Mouse (Mus musculus) E14TG2a.4 (cell line): ENCODE results near the gene Clybl.

Source experiments
- H3K27me3 ChIP-seq: 2 replicates; pipeline ENCODE4 v1.6.1; 2014; ENCODE audit warnings: low read length, control low read depth; ENCODE audit not compliant: insufficient read depth
- H3K36me3 ChIP-seq: 2 replicates; pipeline ENCODE4 v1.6.1; 2014; ENCODE audit warnings: low read length, control low read depth; ENCODE audit not compliant: insufficient read depth
- H3K4me1 ChIP-seq: replicated peaks from 2 replicates; pipeline ENCODE4 v1.6.1; 2014; ENCODE audit warnings: low read depth, low read length, control low read depth
- H3K4me3 ChIP-seq: replicated peaks from 2 replicates; pipeline ENCODE4 v1.5.1; 2014; ENCODE audit warnings: mild to moderate bottlenecking, low read length
- H3K9me3 ChIP-seq: 2 replicates; pipeline ENCODE4 v1.6.1; 2014; ENCODE audit warnings: low read length, control low read depth
- CTCF ChIP-seq: conservative IDR thresholded peaks from 2 replicates; pipeline ENCODE4 v1.5.1; 2014; ENCODE audit warnings: low read length
- NANOG ChIP-seq: IDR thresholded peaks from 2 replicates; pipeline ENCODE4 v1.6.1; 2014; ENCODE audit warnings: borderline replicate concordance, low read length, mixed read lengths
- POU5F1 ChIP-seq: IDR thresholded peaks from 2 replicates; pipeline ENCODE4 v1.6.1; 2014; ENCODE audit warnings: low read length, borderline replicate concordance

Gene Clybl

DNA sequence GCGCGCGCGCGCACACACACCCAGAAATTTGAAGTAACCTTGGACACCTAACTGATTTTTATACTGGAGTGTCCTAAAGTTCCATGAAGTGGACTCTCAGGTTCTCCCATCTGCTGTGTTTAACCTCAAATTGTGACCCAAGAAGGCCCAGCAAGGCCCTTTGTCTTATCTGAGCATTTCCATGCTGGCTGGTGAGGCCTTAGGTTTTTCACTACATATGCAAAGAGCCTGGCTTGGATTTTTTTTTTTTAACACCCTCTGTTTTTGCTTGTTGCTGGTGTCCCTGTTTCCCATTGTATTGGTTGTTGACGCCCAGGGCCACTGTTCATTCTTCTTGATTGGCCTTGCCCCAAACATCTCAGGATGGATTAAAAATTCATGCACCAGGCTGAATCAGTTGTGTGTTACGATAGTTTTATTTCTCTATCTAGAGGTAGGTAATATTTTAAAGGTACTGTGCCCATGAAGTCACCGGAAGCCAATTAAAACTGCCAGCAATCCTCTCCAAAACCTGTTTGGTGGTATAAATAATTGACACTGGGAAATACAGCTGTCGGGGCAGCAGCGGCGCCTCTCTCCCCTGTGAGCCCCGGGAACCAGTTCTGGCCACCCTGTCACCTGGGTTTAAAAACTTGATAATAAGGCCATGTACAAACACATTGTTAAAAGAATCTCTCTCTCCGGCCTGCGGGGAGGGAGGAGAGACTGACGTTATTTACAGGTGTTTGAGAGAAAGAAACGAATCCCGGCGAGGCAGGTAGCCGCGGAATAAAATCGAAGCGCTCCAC is 45.4 kb downstream of the Clybl start:
- Histone ChIP-seq H3K4me1 (peaks cover 81% of the 10 kb centered on the region), H3K27me3 (no peaks in the 10 kb centered on the region), H3K9me3 (no peaks in the 10 kb centered on the region), H3K4me3 (peak overlapping the region; percentile 29), H3K36me3 (no peaks in the 10 kb centered on the region)
- TF ChIP-seq CTCF, result no peak
- no peak for TF ChIP-seq NANOG
- no peak for TF ChIP-seq POU5F1

DNA sequence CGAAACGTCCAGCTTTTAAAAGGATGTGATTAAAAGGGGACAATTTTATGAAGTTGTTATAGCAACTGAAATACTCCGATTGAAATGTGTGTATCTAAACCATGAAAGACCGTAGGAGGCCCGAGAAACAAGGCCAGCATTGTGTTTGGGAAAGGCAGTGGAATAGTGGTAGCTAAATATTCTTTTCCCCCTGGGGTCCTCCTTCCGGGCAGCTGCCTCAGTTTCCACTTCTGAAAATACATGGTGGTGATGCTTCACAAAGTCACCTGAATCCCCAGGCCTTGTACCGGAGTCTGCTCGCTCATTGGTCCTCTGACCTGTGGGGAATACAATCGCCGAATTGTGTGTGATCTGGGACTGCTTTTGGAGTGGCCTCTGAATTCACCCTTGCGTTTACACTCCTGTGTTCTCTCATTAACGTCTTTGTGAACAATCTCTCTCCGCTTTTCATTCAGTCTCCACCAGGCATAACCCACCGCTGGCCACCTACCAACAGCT is 46.0 kb downstream of the Clybl start:
- TF ChIP-seq POU5F1 (no peak), CTCF (no peak), NANOG (no peak)
- no peaks in the 10 kb centered on the region for H3K27me3 ChIP-seq
- no peaks in the 10 kb centered on the region for H3K9me3 ChIP-seq
- H3K4me1 ChIP-seq, result peaks cover 75% of the 10 kb centered on the region
- H3K36me3 ChIP-seq, result no peaks in the 10 kb centered on the region
- peak overlapping the region; percentile 29; the same call in 1 of the 2 replicates for H3K4me3 ChIP-seq

DNA sequence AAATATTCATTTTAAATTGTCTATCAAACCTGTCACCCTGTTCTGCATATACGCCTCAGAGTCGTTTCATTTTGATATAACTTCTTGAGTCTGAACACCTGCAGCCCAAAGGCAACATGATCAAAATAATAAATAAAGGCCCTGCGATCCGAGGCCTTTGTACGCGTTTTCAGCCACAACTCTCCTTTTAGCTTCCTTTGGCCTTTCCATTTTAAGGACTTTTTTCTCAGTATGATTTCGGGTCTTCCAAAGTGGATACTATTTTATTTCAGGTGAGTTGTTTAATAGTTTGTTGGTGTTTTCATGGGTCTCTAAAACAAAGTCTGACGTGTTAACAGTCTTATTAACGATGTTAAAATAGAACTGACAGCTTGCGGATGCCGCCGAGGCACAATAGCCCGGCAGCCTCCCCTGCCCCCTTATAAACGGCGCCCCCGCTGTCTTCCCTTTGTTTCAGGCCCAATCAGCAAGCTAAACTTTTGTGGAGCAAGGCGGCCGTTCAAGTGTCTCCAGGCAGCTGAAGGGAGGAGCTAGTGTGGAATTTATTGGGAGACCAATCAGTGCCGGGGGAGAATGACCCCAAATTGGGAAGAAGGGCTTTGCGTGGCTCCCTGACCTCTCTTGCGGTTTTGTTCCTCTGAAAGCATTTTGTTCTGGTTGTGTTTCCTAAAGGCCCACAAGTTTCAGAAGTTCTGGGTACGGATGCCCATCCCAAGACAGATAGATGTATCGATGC is 47.5 kb downstream of the Clybl start:
- H3K36me3 ChIP-seq, result no peaks in the 10 kb centered on the region
- peaks cover 71% of the 10 kb centered on the region for H3K4me1 ChIP-seq
- no peaks in the 10 kb centered on the region for H3K27me3 ChIP-seq
- no peak overlapping the region for H3K4me3 ChIP-seq
- no peaks in the 10 kb centered on the region for H3K9me3 ChIP-seq
- no peak for TF ChIP-seq CTCF
- TF ChIP-seq POU5F1, result no peak
- no peak for TF ChIP-seq NANOG

DNA sequence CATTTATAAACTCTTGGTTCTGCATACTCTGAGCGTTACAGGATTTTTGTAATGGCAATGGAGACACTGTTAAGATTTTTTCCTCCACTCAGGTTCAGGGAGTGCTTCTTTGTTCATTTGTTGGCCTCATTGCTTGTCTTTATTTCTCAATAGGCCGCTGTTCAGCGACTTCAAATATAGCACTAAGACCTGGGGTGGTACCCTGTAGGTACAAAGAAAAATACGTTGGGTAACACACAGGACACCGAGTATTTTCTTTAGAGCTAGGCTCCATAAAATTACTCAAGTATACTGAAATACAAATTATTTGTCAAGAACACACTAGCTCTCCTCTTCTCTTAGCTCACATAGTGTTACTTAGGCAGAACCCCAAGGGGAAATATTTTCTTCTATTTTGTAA is 48.5 kb downstream of the Clybl start:
- H3K27me3 ChIP-seq, result no peaks in the 10 kb centered on the region
- H3K4me3 ChIP-seq, result no peak overlapping the region
- no peaks in the 10 kb centered on the region for H3K36me3 ChIP-seq
- H3K9me3 ChIP-seq, result no peaks in the 10 kb centered on the region
- peaks cover 71% of the 10 kb centered on the region for H3K4me1 ChIP-seq
- TF ChIP-seq POU5F1 (no peak), NANOG (no peak), CTCF (no peak)

DNA sequence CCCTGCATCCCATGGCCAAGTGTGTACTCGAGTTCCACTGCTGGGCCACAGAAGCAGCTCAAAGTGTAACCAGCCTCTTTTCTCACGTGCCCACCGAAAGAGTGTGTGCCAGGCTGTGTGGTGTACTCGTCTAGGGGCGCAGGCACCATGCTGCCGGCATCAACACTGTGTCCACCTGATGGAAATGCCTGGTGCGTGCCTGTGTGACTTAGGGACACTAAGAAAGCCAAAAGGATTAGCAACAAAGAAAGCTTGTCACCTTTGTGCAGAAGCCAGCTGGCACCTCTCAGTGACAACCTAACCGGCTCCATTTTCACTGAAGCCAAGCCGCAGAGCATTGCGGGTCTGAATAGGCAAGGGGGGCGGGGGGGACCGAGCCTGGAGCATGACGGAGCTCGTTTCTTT is 49.1 kb downstream of the Clybl start:
- TF ChIP-seq NANOG (no peak), CTCF (no peak)
- no peak overlapping the region for H3K4me3 ChIP-seq
- peaks cover 65% of the 10 kb centered on the region for H3K4me1 ChIP-seq
- no peaks in the 10 kb centered on the region for H3K36me3 ChIP-seq
- H3K9me3 ChIP-seq, result no peaks in the 10 kb centered on the region
- H3K27me3 ChIP-seq, result no peaks in the 10 kb centered on the region

DNA sequence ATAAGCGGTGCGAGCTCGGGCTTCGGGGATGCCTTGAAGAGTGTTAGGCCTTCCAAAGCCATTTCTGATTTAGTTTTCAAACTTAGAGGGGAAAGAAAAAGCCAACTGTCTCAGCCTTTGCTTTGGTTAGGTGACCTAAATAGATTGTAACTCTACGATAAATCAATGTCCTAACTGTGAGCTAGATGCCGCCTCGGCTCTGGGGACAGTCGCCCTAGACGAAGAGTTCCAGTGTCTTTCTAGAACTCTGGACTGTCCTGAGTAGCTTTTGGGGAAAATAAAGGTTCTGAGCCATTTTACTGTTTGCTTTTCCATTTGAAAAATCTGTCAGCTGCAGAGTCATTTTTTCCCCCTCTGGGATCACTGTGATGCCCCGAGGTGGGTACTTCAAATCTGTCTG is 49.6 kb downstream of the Clybl start:
- H3K9me3 ChIP-seq, result no peaks in the 10 kb centered on the region
- TF ChIP-seq NANOG, result no peak
- no peak for TF ChIP-seq POU5F1
- TF ChIP-seq CTCF, result no peak
- no peak overlapping the region for H3K4me3 ChIP-seq
- peaks cover 62% of the 10 kb centered on the region for H3K4me1 ChIP-seq
- no peaks in the 10 kb centered on the region for H3K36me3 ChIP-seq
- H3K27me3 ChIP-seq, result no peaks in the 10 kb centered on the region

DNA sequence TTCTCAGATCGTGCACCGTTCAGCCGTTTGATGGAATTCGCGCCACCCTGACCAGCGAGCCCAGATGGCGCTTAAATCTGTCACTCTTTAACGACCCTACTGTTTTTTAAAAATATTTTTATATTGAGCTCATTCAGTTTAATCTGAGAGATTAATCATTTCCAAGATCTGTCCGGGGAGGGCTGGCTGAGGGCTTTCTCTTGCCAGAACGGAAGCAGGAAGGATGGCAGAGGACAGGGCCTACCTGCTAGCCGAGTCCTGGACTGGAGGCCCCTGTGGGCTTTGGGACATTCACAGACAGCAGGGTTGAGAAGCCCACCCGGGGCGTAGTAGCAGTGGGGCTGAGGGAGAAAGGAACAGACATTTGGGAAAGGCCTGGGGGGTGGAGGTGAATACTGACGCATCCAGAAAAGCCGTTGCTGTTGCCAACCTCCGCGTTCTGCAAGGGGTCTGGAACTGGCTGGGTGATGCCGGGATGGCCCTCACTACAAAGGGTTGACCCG is 51.8 kb downstream of the Clybl start:
- Histone ChIP-seq H3K9me3 (no peaks in the 10 kb centered on the region), H3K4me1 (peaks cover 47% of the 10 kb centered on the region), H3K4me3 (no peak overlapping the region), H3K27me3 (no peaks in the 10 kb centered on the region), H3K36me3 (no peaks in the 10 kb centered on the region)
- TF ChIP-seq POU5F1, result no peak
- TF ChIP-seq CTCF, result no peak
- TF ChIP-seq NANOG, result no peak

DNA sequence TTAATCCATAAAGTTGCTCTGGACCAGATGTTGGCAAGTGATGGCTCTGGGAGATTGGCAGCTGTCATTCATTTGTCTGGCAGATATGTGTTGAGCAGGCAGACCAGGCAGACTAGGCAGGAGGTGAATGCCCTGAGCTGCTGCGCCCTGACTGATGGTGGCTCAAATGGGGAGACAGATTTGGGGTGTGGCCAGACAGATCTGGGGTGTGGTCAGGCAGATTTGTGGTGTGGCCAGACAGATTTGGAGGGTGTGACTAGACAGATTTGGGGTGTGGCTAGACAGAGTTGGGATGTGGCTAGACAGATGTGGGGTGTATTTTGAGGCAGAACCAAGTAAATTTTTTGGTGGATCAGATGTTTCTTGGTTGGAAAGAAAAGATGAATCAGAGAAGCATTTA is 62.4 kb downstream of the Clybl start:
- H3K4me3 ChIP-seq, result no peak overlapping the region
- H3K4me1 ChIP-seq, result peaks cover 15% of the 10 kb centered on the region
- no peaks in the 10 kb centered on the region for H3K36me3 ChIP-seq
- no peaks in the 10 kb centered on the region for H3K27me3 ChIP-seq
- TF ChIP-seq POU5F1 (no peak), CTCF (no peak), NANOG (no peak)
- no peaks in the 10 kb centered on the region for H3K9me3 ChIP-seq
